Mouse (Mus musculus) neural tube, embryonic 12.5 days (tissue): ENCODE measurements around the gene Tlr9. TPM values are rescaled to one million over a fixed set of nuclear protein-coding genes. Genes with fewer than 3 reads are reported as not detected.

ENCODE experiments used
- ATAC-seq: fragments of 200-750 bp; cut with Nextera tagmentation; 2 replicates; pipeline ENCODE4 v1.8.0; 2017; ENCODE audit warnings: low read depth, mild to moderate bottlenecking, moderate TSS enrichment, moderate library complexity; ENCODE audit not compliant: low FRiP score
- H3K27ac ChIP-seq: fragments of 300-500 bp; sonication (generic); 2 replicates; pipeline ENCODE4 v1.5.1; 2016
- H3K27me3 ChIP-seq: fragments of 300-500 bp; sonication (generic); replicated peaks from 2 replicates; pipeline ENCODE4 v1.6.1; 2016; ENCODE audit warnings: mild to moderate bottlenecking
- H3K36me3 ChIP-seq: fragments of 300-500 bp; sonication (generic); 2 replicates; pipeline ENCODE4 v1.6.1; 2016; ENCODE audit warnings: mild to moderate bottlenecking
- H3K4me1 ChIP-seq: fragments of 300-500 bp; sonication (generic); 2 replicates; pipeline ENCODE4 v1.6.1; 2016
- H3K4me2 ChIP-seq: fragments of 300-500 bp; sonication (generic); replicated peaks from 2 replicates; pipeline ENCODE4 v1.6.1; 2016; ENCODE audit warnings: mild to moderate bottlenecking
- H3K4me3 ChIP-seq: fragments of 300-500 bp; sonication (generic); 2 replicates; pipeline ENCODE4 v1.5.1; 2016
- H3K9ac ChIP-seq: fragments of 300-500 bp; sonication (generic); 2 replicates; pipeline ENCODE4 v1.6.1; 2016; ENCODE audit warnings: mild to moderate bottlenecking
- H3K9me3 ChIP-seq: fragments of 300-500 bp; sonication (generic); 2 replicates; pipeline ENCODE4 v1.6.1; 2016; ENCODE audit warnings: mild to moderate bottlenecking
- WGBS: fragments of 180-500 bp; shearing (Covaris S2); methylation state at CpG from one replicate; pipeline ENCODE4 v1.1.7; 2016; 5-methylcytosine and 5-hydroxymethylcytosine counted together
- polyA plus RNA-seq: library from polyadenylated mRNA; unstranded; fragments of >200 nt; fragmentation: Nextera tagmentation; extraction: Ambion mirVana; gene quantifications from 2 replicates; pipeline ENCODE4 v1.2.1, GENCODE M21; 2016

The Tlr9 gene
- polyA plus RNA-seq, 1 experiment from 2014 or later, result not detected

DNA sequence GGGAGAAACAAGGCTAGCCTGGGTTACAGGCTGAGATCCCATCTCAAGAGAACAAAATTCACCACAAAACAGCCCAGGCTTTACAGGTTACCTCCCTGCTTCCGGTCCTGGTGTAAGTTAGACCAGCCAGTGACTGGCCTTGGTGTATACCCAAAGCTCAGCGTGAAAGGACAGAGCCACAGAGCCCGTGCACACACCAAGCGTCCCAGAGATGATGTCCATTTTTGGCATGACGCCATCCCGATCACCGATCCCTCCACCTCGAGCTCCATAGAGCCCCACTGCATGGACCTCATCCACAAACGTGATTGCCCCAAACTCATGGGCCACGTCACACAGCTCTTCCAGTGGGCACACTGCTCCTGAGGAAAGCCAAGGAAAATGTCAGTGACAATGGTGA is 15.5 kb downstream of the Tlr9 start:
- Histone ChIP-seq H3K9ac (no peak overlapping the region), H3K4me3 (no peak overlapping the region), H3K36me3 (peaks cover 97% of the 10 kb centered on the region), H3K9me3 (no peaks in the 10 kb centered on the region), H3K4me2 (no peak overlapping the region), H3K27ac (no peak overlapping the region), H3K27me3 (no peaks in the 10 kb centered on the region), H3K4me1 (no peaks in the 10 kb centered on the region)
- 89% methylated on average over 10 of the region's 10 CpGs for WGBS
- no peak for ATAC-seq

DNA sequence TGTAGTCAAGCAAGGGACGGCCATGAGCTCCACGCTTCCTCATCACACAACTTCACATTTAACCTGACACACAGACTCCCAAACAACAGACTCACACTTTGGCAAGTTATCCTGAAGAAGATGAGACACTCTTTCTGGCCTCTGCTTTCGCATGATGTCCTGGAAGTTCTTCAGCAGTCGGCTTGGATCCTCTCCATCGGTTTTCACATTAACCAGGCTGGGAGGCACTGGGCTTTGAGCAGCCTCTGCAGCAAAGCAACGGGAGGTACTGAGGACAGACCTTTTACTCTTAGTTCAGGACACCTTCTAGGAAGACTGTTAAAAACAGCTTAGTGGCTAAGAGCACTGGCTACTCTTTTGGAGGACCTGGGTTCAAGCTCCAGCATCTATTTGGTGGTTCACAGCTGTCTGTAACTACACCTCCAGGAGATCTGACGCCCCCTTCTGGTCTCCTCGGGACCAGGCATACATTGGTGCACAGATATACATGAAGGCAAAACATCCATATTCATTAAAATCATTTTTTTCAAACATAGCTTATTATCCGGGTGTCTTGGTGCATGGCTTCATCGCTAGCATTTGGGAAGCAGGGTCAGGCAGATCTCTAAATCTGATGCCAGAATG is 19.3 kb downstream of the Tlr9 start:
- Histone ChIP-seq H3K4me1 (peaks cover 7% of the 10 kb centered on the region), H3K9ac (no peak overlapping the region), H3K4me3 (no peak overlapping the region), H3K9me3 (no peaks in the 10 kb centered on the region), H3K27ac (no peak overlapping the region), H3K36me3 (peaks cover 68% of the 10 kb centered on the region), H3K4me2 (no peak overlapping the region), H3K27me3 (no peaks in the 10 kb centered on the region)
- no peak for ATAC-seq
- 91% methylated on average over 10 of the region's 10 CpGs for WGBS

DNA sequence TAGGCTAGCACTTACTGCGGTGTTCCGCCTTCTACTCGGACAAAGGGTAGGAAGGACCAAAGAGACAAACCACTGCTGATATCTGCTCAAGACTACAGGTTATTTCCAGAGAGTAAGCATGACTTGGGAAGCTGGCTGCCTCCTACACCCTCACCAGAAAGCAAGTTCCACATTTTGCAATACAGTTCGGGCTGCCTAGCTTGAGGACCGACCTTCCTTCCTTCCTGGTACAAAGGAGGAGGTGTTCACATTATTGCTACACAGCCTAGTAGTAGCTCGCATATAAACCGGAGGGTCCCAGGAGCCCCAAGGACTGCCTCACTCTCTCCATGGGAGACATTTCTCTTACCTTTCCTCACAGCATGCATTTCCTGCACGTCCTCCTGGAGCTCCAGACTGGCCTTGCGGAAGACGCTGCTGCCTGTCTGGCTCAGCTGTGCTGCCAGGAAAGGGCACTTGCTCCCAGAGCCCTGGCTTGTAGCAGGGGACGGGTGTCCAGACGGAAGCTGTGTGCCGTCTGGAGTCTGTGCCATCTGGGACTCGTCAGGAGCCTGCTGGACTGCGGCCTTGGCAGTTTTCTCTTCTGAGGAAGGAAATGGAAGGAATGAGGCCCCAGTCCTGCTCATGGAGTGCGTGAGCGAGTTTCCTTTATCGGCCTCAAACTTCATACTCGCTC is 20.6 kb downstream of the Tlr9 start:
- Histone ChIP-seq H3K27me3 (no peaks in the 10 kb centered on the region), H3K27ac (no peak overlapping the region), H3K4me2 (no peak overlapping the region), H3K4me1 (peaks cover 14% of the 10 kb centered on the region), H3K36me3 (peaks cover 55% of the 10 kb centered on the region), H3K4me3 (no peak overlapping the region), H3K9ac (no peak overlapping the region), H3K9me3 (no peaks in the 10 kb centered on the region)
- 83% methylated on average over 19 of the region's 19 CpGs for WGBS
- ATAC-seq, result no peak

DNA sequence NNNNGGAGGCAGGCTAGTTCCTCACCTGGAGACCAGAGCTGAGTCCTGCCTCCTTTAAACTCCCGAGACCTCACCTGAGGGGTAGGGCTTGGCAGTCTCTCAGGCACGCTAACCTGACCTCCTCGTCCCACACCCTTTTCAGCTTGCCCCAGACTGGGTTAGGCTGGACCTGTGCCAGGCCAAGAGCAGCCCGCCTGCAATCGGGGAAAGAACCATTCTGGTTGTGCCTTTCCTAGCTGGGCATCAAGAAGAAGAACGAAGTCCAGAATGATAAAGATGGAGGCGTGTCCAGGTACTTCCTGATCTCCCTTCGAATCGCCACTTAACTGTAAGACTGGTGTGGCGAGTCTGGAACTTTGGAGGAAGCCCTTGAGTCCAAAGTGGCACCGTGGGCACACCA is 27.2 kb downstream of the Tlr9 start:
- Histone ChIP-seq H3K36me3 (peaks cover 3% of the 10 kb centered on the region; the same call in 1 of the 2 replicates), H3K9me3 (no peaks in the 10 kb centered on the region), H3K9ac (no peak overlapping the region), H3K4me3 (no peak overlapping the region), H3K4me1 (peaks cover 20% of the 10 kb centered on the region), H3K4me2 (no peak overlapping the region), H3K27ac (no peak overlapping the region), H3K27me3 (no peaks in the 10 kb centered on the region)
- no peak for ATAC-seq
- 94% methylated on average over 11 of the region's 11 CpGs for WGBS

DNA sequence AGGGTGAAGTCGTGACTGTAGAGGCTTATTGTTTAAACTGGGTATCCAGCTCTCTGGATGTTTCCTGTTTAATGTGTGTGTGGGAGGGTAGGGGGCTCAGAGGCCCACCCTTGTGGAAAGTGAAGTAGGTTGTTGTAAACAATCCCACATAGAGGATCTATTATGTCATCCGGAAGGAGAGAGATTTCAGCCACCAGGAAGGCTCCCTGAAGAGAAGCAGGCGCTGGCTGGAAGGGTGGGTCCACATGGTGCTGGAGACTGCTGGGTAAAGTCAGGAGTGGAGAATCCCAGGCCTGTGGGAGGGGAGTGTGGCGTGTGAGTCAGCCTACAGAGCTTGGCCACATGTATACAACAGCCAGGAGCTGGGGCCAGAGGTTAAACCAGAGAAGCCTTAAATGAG is 27.8 kb downstream of the Tlr9 start:
- no peak for ATAC-seq
- Histone ChIP-seq H3K4me3 (no peak overlapping the region), H3K36me3 (peaks cover under 1% of the 10 kb centered on the region; the same call in 1 of the 2 replicates), H3K4me2 (no peak overlapping the region), H3K9ac (no peak overlapping the region), H3K27me3 (no peaks in the 10 kb centered on the region), H3K27ac (no peak overlapping the region), H3K4me1 (peaks cover 20% of the 10 kb centered on the region), H3K9me3 (no peaks in the 10 kb centered on the region)
- WGBS, result 65% methylated on average over 4 of the region's 4 CpGs

DNA sequence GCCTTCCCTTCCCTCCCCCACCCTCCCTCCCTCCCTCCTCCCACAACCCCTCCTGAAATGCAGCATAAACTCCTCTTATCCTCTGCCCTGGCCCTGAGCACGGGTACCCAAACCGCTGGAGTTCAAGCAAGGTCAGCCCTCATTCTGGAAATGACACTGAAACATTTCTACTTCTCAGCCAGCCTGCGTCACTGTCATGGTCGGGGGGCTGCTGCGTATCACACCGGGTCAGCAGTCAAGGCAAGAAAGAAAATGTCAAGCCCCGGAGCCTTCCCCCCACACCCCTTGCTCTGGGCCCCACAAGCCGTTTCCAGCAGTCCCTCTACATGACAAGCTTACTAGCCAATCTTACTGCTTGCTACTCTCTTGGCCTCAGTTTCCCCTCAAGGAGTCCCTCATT is 28.7 kb downstream of the Tlr9 start:
- Histone ChIP-seq H3K9me3 (no peaks in the 10 kb centered on the region), H3K4me3 (no peak overlapping the region), H3K27ac (no peak overlapping the region), H3K4me1 (peaks cover 19% of the 10 kb centered on the region), H3K9ac (no peak overlapping the region), H3K4me2 (no peak overlapping the region), H3K36me3 (no peaks in the 10 kb centered on the region), H3K27me3 (no peaks in the 10 kb centered on the region)
- WGBS, result 79% methylated on average over 8 of the region's 8 CpGs
- no peak for ATAC-seq

DNA sequence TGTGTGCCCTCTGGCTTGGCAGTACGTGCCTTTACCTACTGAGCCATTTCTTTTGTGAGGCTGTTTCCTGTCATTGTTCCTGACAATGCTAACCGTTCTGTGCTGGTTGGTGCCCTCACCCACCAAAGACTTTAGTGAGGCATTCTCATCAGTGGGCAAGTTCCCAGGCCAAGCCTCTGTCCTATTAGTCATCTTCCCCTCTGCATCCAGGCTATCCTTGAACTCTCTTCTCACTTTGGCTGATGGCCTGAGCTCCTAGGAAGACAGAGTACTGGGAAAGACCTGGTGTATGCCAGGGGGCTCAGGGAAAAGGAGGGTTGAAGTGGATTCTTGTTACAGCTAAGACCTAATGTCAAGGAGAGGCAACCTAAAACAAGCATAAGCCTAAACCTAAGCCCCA is 31.6 kb downstream of the Tlr9 start:
- Histone ChIP-seq H3K4me2 (no peak overlapping the region), H3K36me3 (no peaks in the 10 kb centered on the region), H3K27me3 (no peaks in the 10 kb centered on the region), H3K27ac (no peak overlapping the region), H3K4me1 (no peaks in the 10 kb centered on the region), H3K9me3 (no peaks in the 10 kb centered on the region), H3K4me3 (no peak overlapping the region), H3K9ac (no peak overlapping the region)
- ATAC-seq, result no peak
- WGBS, result 70% methylated on average over 2 of the region's 2 CpGs

DNA sequence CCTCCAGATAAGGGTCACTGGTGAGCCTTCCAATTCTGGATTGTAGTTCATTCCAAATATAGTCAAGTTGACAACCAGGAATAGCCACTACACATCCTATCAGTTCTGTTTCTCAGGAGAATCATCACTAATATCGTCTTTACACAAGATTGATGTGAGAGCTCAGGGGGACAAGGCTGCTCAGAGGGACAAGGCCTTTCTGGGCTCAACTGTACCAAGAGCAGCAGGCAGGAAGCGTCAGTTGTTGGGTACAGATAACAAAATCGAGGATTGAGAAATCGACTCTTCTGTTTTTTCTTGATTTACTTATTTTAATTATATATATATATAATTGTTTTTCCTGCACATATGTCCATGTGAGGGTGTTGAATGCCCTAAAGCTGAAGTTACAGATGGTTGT is 36.0 kb downstream of the Tlr9 start:
- Histone ChIP-seq H3K4me2 (no peak overlapping the region), H3K27ac (no peak overlapping the region), H3K4me1 (no peaks in the 10 kb centered on the region), H3K9me3 (no peaks in the 10 kb centered on the region), H3K4me3 (no peak overlapping the region), H3K9ac (no peak overlapping the region), H3K36me3 (no peaks in the 10 kb centered on the region), H3K27me3 (no peaks in the 10 kb centered on the region)
- 91% methylated on average over 4 of the region's 4 CpGs for WGBS
- ATAC-seq, result no peak

DNA sequence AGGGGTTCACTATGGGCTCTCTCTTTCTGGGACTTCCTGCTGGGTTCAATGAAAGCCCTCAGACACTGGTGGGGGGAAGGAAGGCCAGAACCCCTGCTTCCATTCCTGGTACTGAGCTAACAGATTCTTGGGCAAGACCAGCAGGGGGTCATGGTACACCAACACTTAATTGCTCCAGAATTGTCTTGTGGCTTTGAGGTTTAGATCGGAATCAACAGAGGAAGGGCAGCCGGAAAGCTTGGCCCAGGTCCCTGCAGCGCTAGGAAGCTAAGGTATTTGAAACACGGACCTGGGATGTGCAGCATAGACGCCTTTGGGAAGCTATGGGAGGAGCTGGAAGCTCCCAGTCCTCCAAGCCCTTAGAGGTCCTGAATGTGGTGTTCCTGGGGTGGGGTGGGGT is 36.6 kb downstream of the Tlr9 start:
- H3K9me3 ChIP-seq, result no peaks in the 10 kb centered on the region
- no peak overlapping the region for H3K4me3 ChIP-seq
- no peak for ATAC-seq
- H3K36me3 ChIP-seq, result no peaks in the 10 kb centered on the region
- no peak overlapping the region for H3K4me2 ChIP-seq
- no peaks in the 10 kb centered on the region for H3K27me3 ChIP-seq
- H3K27ac ChIP-seq, result no peak overlapping the region
- 65% methylated on average over 5 of the region's 5 CpGs for WGBS
- H3K9ac ChIP-seq, result no peak overlapping the region
- no peaks in the 10 kb centered on the region for H3K4me1 ChIP-seq

DNA sequence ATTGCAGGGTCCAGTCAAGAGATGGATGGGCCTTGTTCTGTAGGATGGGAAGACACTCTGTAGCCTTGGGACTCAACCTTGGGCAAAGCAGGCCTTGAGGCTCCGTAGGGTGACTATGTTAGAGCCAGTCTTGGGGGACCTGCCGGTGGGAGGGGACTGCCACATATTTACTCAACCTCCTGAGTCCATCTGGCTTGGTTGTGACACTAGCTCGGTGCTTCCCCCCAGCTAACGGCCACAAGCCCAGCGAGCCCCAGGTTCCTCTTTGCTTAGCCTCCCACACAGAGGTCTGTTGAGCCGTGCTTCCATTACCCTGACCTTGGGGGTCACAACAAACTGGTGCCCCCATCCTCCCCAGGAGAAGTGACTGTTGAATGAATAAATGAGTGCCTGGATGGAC is 38.7 kb downstream of the Tlr9 start:
- 88% methylated on average over 6 of the region's 6 CpGs for WGBS
- H3K36me3 ChIP-seq, result no peaks in the 10 kb centered on the region

DNA sequence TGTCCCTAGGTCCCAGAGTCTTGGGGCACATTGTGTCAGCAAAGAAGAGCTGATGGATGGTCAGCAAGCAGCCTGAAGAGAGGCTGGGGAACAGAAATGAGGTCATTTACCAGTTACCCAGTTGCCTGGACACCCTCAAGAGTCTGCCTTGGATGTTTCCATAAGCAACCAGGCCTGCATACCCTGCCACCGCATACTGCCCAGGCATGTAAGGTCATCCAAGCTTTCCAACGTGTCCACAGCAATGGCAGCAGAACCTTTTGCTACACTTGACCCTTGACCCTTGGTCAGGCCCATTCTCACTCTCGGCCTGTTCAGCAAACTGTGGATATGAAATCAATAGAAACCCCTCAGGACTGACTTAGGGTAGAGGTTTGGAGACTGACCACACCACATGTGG is 39.1 kb downstream of the Tlr9 start:
- H3K27me3 ChIP-seq, result no peaks in the 10 kb centered on the region
- H3K4me3 ChIP-seq, result no peak overlapping the region
- WGBS, result 74% methylated on average over 3 of the region's 3 CpGs
- H3K9me3 ChIP-seq, result no peaks in the 10 kb centered on the region
- ATAC-seq, result no peak
- H3K4me2 ChIP-seq, result no peak overlapping the region
- H3K4me1 ChIP-seq, result no peaks in the 10 kb centered on the region
- no peaks in the 10 kb centered on the region for H3K36me3 ChIP-seq
- no peak overlapping the region for H3K9ac ChIP-seq
- H3K27ac ChIP-seq, result no peak overlapping the region

More for the DNA sequence above, 38.7 kb downstream of the Tlr9 start:
- ATAC-seq, result no peak
- Histone ChIP-seq H3K9ac (no peak overlapping the region), H3K4me3 (no peak overlapping the region), H3K4me2 (no peak overlapping the region), H3K9me3 (no peaks in the 10 kb centered on the region), H3K27ac (no peak overlapping the region), H3K4me1 (no peaks in the 10 kb centered on the region), H3K27me3 (no peaks in the 10 kb centered on the region)

DNA sequence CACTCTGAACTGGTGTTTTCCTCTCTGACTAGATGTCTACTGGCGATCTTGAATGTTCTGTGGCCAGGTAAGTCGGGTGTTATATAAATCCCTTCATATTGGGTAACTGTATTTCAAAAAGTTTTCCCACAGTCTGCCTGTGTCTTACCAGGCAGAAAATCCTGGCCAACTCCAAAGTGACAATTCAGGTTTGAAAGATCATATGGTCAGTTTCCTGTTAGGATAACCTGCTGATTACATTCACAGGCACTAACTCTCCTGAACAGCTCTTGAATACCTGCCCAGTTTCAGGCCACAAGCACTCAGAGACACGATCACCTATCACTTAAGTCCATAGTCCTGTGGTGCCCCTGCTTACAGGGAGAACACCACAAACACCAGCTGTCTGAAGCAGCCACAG is 39.7 kb downstream of the Tlr9 start:
- Histone ChIP-seq H3K27ac (no peak overlapping the region), H3K4me1 (no peaks in the 10 kb centered on the region), H3K4me3 (no peak overlapping the region), H3K9me3 (no peaks in the 10 kb centered on the region), H3K4me2 (no peak overlapping the region), H3K9ac (no peak overlapping the region), H3K36me3 (no peaks in the 10 kb centered on the region), H3K27me3 (no peaks in the 10 kb centered on the region)
- ATAC-seq, result no peak
- 83% methylated on average over 3 of the region's 3 CpGs for WGBS

DNA sequence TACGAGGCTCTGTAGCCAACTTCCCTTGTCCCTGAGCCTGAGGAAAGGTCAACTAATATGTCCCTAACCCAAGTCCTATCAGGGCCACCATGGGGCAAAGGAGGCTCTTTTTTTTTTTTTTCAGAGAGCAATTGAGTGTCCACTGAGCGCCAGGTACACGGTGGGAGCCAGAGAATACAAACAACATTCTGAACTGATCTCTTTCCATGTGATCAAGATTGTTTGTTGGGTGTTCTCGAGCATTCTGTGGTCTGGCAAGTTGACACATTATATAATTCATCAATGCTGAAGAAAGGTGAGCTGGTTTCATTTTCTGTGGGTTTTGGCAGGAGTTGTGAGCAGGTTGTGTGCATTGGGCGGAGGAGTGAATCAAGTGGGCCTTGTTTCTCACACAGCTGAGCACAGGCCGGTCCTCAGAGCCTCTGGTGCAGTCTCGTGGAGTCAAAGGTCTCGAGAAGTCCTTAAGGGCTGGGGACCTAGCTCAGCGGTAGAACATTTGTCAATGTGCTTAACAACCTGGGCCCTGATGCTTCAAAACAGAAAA is 41.1 kb downstream of the Tlr9 start:
- Histone ChIP-seq H3K9me3 (no peaks in the 10 kb centered on the region), H3K4me3 (no peak overlapping the region), H3K27ac (no peak overlapping the region), H3K27me3 (no peaks in the 10 kb centered on the region), H3K4me2 (no peak overlapping the region), H3K36me3 (no peaks in the 10 kb centered on the region), H3K4me1 (peaks cover 6% of the 10 kb centered on the region; the same call in 1 of the 2 replicates), H3K9ac (no peak overlapping the region)
- no peak for ATAC-seq
- WGBS, result 82% methylated on average over 9 of the region's 9 CpGs
